Mouse (Mus musculus) heart, embryonic 13.5 days (tissue): ENCODE measurements at regions not wholly inside any gene's neighbourhood (a gene's known extent, or its start where the extent isn't known, plus 50 kb on each side); places are given as distances from the start of the nearest gene placed in this dataset.
A peak's percentile ranks its signal among the peaks of the same experiment; 100 is the strongest.

Source experiments
- ATAC-seq: fragments of 200-750 bp; cut with Nextera tagmentation; 2 replicates; pipeline ENCODE4 v1.8.0; 2017; ENCODE audit warnings: moderate TSS enrichment; ENCODE audit not compliant: insufficient number of reproducible peaks, low FRiP score, low TSS enrichment; ENCODE audit errors: extremely low read depth
- H3K27ac ChIP-seq: fragments of 300-500 bp; sonication (generic); replicated peaks from 2 replicates; pipeline ENCODE4 v1.5.1; 2015; ENCODE audit warnings: moderate library complexity, mild to moderate bottlenecking, inconsistent platforms
- H3K27me3 ChIP-seq: fragments of 300-500 bp; sonication (generic); replicated peaks from 2 replicates; pipeline ENCODE4 v1.6.1; 2015; ENCODE audit warnings: mild to moderate bottlenecking, inconsistent platforms
- H3K36me3 ChIP-seq: fragments of 300-500 bp; sonication (generic); 2 replicates; pipeline ENCODE4 v1.6.1; 2015; ENCODE audit warnings: mild to moderate bottlenecking, inconsistent platforms
- H3K4me1 ChIP-seq: fragments of 300-500 bp; sonication (generic); 2 replicates; pipeline ENCODE4 v1.6.1; 2015; ENCODE audit warnings: inconsistent platforms
- H3K4me2 ChIP-seq: fragments of 300-500 bp; sonication (generic); 2 replicates; pipeline ENCODE4 v1.6.1; 2015; ENCODE audit warnings: inconsistent platforms, mild to moderate bottlenecking, moderate library complexity
- H3K4me3 ChIP-seq: fragments of 300-500 bp; sonication (generic); 2 replicates; pipeline ENCODE4 v1.5.1; 2015; ENCODE audit warnings: moderate library complexity, mild to moderate bottlenecking, inconsistent platforms
- H3K9ac ChIP-seq: fragments of 300-500 bp; sonication (generic); 2 replicates; pipeline ENCODE4 v1.6.1; 2015; ENCODE audit warnings: inconsistent platforms, mild to moderate bottlenecking, moderate library complexity
- H3K9me3 ChIP-seq: fragments of 300-500 bp; sonication (generic); 2 replicates; pipeline ENCODE4 v1.6.1; 2016; ENCODE audit warnings: inconsistent platforms
- WGBS: fragments of 180-500 bp; shearing (Covaris S2); methylation state at CpG from one replicate; pipeline ENCODE4 v1.1.7; 2015; ENCODE audit warnings: mixed read lengths; 5-methylcytosine and 5-hydroxymethylcytosine counted together

GRCm38 (mm10) chr19:44651605-44652004 lies 89.0 kb downstream of the Hif1an start:
- no peak overlapping the region for H3K27ac ChIP-seq
- H3K4me1 ChIP-seq = no peaks in the 10 kb centered on the region
- peaks cover 98% of the 10 kb centered on the region for H3K27me3 ChIP-seq
- 9% methylated on average over 4 of the region's 4 CpGs for WGBS
- no peaks in the 10 kb centered on the region for H3K9me3 ChIP-seq
- no peak overlapping the region for H3K9ac ChIP-seq
- ATAC-seq = no peak
- no peak overlapping the region for H3K4me2 ChIP-seq
- H3K4me3 ChIP-seq = no peak overlapping the region
- no peaks in the 10 kb centered on the region for H3K36me3 ChIP-seq

DNA sequence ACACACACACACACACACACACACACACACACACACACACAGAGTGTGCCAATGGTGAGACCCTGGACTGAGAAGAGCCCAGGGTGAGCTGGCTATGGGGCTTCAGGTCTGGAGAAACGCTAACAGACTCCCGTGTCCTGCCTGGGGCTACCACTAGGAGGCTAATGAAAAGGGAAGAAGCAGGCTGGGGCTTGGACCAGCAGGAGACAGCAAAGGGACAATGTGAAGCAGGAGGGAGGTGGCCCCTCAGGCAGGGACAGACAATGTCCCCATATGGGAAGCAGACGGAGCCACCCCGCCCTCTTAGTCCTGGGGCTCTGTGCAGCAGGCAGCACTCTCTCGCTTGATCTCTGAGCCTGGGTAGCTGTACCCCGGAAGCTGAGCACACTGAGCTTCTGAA lies 93.1 kb downstream of the Hif1an start:
- H3K9me3 ChIP-seq = no peaks in the 10 kb centered on the region
- no peak overlapping the region for H3K9ac ChIP-seq
- H3K4me2 ChIP-seq = no peak overlapping the region
- ATAC-seq = no peak
- H3K27ac ChIP-seq = no peak overlapping the region
- H3K36me3 ChIP-seq = no peaks in the 10 kb centered on the region
- H3K4me3 ChIP-seq = no peak overlapping the region
- whole genome bisulfite sequencing = 8% methylated on average over 6 of the region's 6 CpGs
- no peaks in the 10 kb centered on the region for H3K4me1 ChIP-seq
- H3K27me3 ChIP-seq = peaks cover 93% of the 10 kb centered on the region

- Histone ChIP-seq H3K27ac (no peak overlapping the region), H3K4me2 (no peak overlapping the region), H3K36me3 (no peaks in the 10 kb centered on the region), H3K4me3 (no peak overlapping the region), H3K4me1 (no peaks in the 10 kb centered on the region), H3K27me3 (peaks cover 93% of the 10 kb centered on the region), H3K9me3 (no peaks in the 10 kb centered on the region), H3K9ac (no peak overlapping the region)
- 24% methylated on average over 10 of the region's 10 CpGs for WGBS
- ATAC-seq = no peak
These were observed 96.5 kb upstream of the Pax2 start for GRCm38 (mm10) chr19:44659316-44659715.

- ATAC-seq = no peak
- Histone ChIP-seq H3K27ac (no peak overlapping the region), H3K4me1 (peaks cover 29% of the 10 kb centered on the region), H3K9me3 (no peaks in the 10 kb centered on the region), H3K4me3 (peak overlapping the region; percentile 41), H3K9ac (no peak overlapping the region), H3K36me3 (no peaks in the 10 kb centered on the region), H3K4me2 (peak overlapping the region; percentile 58), H3K27me3 (peaks cover 100% of the 10 kb centered on the region)
- 1% methylated on average over 14 of the region's 14 CpGs for WGBS
These were observed 86.3 kb upstream of the Pax2 start for GRCm38 (mm10) chr19:44669535-44669958.

- no peaks in the 10 kb centered on the region for H3K9me3 ChIP-seq
- H3K27me3 ChIP-seq = peaks cover 99% of the 10 kb centered on the region
- WGBS = 10% methylated on average over 45 of the region's 45 CpGs
- H3K4me2 ChIP-seq = peak overlapping the region; percentile 25
- no peak overlapping the region for H3K27ac ChIP-seq
- no peaks in the 10 kb centered on the region for H3K36me3 ChIP-seq
- peaks cover 32% of the 10 kb centered on the region for H3K4me1 ChIP-seq
- 0 out of 2 replicates have a peak overlapping the region, but pooled peaks have one; percentile 17 for H3K4me3 ChIP-seq
- no peak overlapping the region for H3K9ac ChIP-seq
- ATAC-seq = no peak
These were observed 81.1 kb upstream of the Pax2 start for GRCm38 (mm10) chr19:44674621-44675245.

DNA sequence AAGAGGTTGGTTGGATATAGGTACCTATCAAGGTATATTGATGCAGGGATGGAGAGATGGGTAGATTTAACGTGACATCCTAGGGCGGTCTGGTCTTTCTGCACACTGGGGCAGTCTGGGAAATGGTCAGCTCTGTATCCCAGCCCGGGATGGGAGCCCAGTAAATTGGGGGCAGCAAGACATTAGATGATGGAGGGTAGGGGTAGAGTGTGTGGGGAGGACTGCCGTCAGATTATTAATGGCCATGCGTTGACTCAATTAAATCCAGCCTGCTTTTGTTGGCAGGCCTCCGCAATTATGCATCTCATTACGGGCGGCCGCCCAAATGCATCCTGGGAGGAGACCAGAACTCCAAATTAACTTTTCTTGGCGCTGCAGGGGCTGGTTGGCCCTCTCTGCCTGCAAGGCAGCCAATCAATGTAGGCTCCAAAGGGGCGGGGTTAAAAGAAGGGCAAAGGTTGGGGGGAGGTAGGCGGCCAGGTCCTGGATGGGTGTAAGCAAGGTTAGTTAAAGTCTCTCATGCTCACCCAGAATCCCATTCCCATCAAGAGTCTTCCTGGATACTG lies 79.2 kb upstream of the Pax2 start:
- WGBS = 6% methylated on average over 12 of the region's 12 CpGs
- no peak for ATAC-seq
- H3K4me1 ChIP-seq = peaks cover 14% of the 10 kb centered on the region
- no peak overlapping the region for H3K27ac ChIP-seq
- H3K9me3 ChIP-seq = no peaks in the 10 kb centered on the region
- no peak overlapping the region for H3K4me3 ChIP-seq
- H3K9ac ChIP-seq = no peak overlapping the region
- H3K27me3 ChIP-seq = peaks cover 99% of the 10 kb centered on the region
- no peak overlapping the region for H3K4me2 ChIP-seq
- no peaks in the 10 kb centered on the region for H3K36me3 ChIP-seq

- no peak overlapping the region for H3K4me3 ChIP-seq
- H3K27me3 ChIP-seq = peaks cover 99% of the 10 kb centered on the region
- no peak overlapping the region for H3K9ac ChIP-seq
- H3K9me3 ChIP-seq = no peaks in the 10 kb centered on the region
- H3K36me3 ChIP-seq = no peaks in the 10 kb centered on the region
- WGBS = 50% methylated on average over 8 of the region's 8 CpGs
- H3K4me2 ChIP-seq = no peak overlapping the region
- no peak for ATAC-seq
- H3K27ac ChIP-seq = no peak overlapping the region
- peaks cover 8% of the 10 kb centered on the region; the same call in 1 of the 2 replicates for H3K4me1 ChIP-seq
These were observed 78.5 kb upstream of the Pax2 start for GRCm38 (mm10) chr19:44677295-44677694.

DNA sequence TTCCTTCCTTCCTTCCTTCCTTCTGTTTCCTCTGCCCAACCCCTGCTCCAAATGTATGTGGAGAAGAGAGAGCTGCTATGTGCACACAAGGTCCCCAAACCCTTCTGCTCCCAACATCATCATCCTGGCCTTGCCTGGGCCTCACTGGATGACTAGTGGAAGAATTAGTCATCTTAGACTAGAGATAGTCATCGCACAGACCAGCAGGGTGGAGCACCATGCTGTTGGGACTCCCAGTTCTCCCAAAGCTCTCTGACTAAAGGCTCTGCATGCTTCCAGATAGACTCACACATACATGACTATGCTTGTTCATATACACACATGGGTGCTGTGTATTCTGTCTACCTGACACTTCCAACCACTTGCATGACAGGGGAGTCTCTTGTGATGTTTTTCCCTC lies 77.2 kb upstream of the Pax2 start:
- H3K4me1 ChIP-seq = peaks cover 8% of the 10 kb centered on the region; the same call in 1 of the 2 replicates
- no peak overlapping the region for H3K4me2 ChIP-seq
- H3K9ac ChIP-seq = no peak overlapping the region
- H3K36me3 ChIP-seq = no peaks in the 10 kb centered on the region
- WGBS = 63% methylated on average over 1 of the region's 1 CpGs
- no peaks in the 10 kb centered on the region for H3K9me3 ChIP-seq
- no peak overlapping the region for H3K27ac ChIP-seq
- peaks cover 99% of the 10 kb centered on the region for H3K27me3 ChIP-seq
- no peak for ATAC-seq
- no peak overlapping the region for H3K4me3 ChIP-seq

GRCm38 (mm10) chr19:44681675-44682074 lies 74.2 kb upstream of the Pax2 start:
- H3K36me3 ChIP-seq = no peaks in the 10 kb centered on the region
- no peak for ATAC-seq
- no peaks in the 10 kb centered on the region for H3K9me3 ChIP-seq
- H3K27ac ChIP-seq = no peak overlapping the region
- H3K4me1 ChIP-seq = peaks cover 8% of the 10 kb centered on the region; the same call in 1 of the 2 replicates
- H3K9ac ChIP-seq = no peak overlapping the region
- H3K4me3 ChIP-seq = no peak overlapping the region
- H3K27me3 ChIP-seq = peaks cover 99% of the 10 kb centered on the region
- no peak overlapping the region for H3K4me2 ChIP-seq
- WGBS = 16% methylated on average over 8 of the region's 8 CpGs

DNA sequence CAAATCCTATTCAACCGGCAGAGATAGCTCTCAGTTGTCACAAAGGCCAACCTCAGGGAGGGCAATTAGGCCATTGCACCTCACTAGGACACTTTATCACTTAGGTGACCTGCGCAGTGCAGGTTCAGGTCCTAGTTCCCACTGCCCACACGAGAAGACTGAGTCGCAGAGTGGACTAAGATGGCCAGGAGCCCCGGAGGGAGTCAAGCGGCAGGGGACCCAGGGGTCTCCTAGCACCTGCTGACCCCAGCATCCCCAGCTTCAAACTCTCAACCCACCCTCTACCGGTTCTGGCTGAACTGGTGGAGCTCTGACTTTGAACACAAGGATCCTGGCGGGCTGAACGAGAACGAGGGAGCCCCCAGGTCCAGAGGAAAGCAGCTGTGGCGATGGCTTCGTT lies 72.7 kb upstream of the Pax2 start:
- H3K27ac ChIP-seq = no peak overlapping the region
- H3K9ac ChIP-seq = no peak overlapping the region
- no peaks in the 10 kb centered on the region for H3K36me3 ChIP-seq
- no peak for ATAC-seq
- H3K4me2 ChIP-seq = no peak overlapping the region
- H3K4me3 ChIP-seq = no peak overlapping the region
- H3K9me3 ChIP-seq = no peaks in the 10 kb centered on the region
- peaks cover 99% of the 10 kb centered on the region for H3K27me3 ChIP-seq
- WGBS = 5% methylated on average over 12 of the region's 12 CpGs
- peaks cover 8% of the 10 kb centered on the region; the same call in 1 of the 2 replicates for H3K4me1 ChIP-seq

DNA sequence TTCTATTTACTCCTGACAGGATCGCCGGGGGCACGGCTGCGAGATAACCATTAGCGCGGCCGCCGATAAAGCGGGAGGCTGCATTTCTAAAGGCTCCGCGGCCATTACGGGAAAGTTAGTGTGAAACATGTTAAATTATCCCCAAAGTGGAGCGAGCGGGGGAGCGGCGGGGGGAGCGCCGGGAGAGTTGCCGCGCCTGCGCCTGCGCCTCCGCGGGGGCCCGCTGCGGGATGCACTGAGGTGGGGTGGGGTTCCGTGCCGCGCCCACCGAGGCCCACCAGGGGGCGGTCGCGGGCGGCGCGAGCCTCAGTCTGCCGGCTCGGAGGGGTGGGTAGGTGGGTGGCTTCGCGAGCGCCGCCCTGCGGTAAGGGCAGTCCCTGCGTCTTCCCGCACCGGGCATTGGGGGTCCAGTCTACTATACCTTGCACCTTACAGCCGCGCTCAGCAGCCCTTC lies 71.8 kb upstream of the Pax2 start:
- Histone ChIP-seq H3K4me2 (peak overlapping the region; percentile 60), H3K4me1 (peaks cover 8% of the 10 kb centered on the region; the same call in 1 of the 2 replicates), H3K36me3 (no peaks in the 10 kb centered on the region), H3K27ac (no peak overlapping the region), H3K4me3 (peak overlapping the region; percentile 41), H3K27me3 (peaks cover 100% of the 10 kb centered on the region), H3K9me3 (no peaks in the 10 kb centered on the region), H3K9ac (no peak overlapping the region)
- WGBS = 1% methylated on average over 48 of the region's 48 CpGs
- no peak for ATAC-seq

- no peak overlapping the region for H3K4me2 ChIP-seq
- peaks cover 8% of the 10 kb centered on the region; the same call in 1 of the 2 replicates for H3K4me1 ChIP-seq
- no peak overlapping the region for H3K9ac ChIP-seq
- 35% methylated on average over 7 of the region's 7 CpGs for WGBS
- no peak for ATAC-seq
- no peaks in the 10 kb centered on the region for H3K36me3 ChIP-seq
- H3K27me3 ChIP-seq = peaks cover 100% of the 10 kb centered on the region
- no peaks in the 10 kb centered on the region for H3K9me3 ChIP-seq
- no peak overlapping the region for H3K27ac ChIP-seq
- no peak overlapping the region for H3K4me3 ChIP-seq
These were observed 69.8 kb upstream of the Pax2 start for GRCm38 (mm10) chr19:44686061-44686460.
